ENCODE assay signal across 15 mouse cellular contexts in genomic region chr10:40135807-40136778, GRCm38 (mm10). TPM values are rescaled to one million over a fixed set of nuclear protein-coding genes. Genes with fewer than 3 reads are reported as not detected.
A peak's percentile ranks its signal among the peaks of the same experiment; 100 is the strongest.
DNase-seq lines count a peak whose midpoint lies in the region; TF ChIP-seq lines count a peak whose summit lies in the region.
"Had no signal": no experiment of that assay in that cellular context is flagged by ENCODE, and none has a peak within 500 bp of the region (broad histone marks: within the 10 kb centered on the region; RNA-seq: fewer than 3 reads in every experiment).

No protein-coding gene starts in this region.

- DNase-seq in adrenal gland, adult (ENCODE audit: inconsistent age in 2 of 2, low spot score in 1 of 2): peak; percentile 68 to 82
- no peak for DNase-seq in adrenal gland, postnatal 4 days (ENCODE audit: low spot score in 2 of 2)
- DNase-seq in layer of hippocampus, adult 2 months (ENCODE audit: low spot score in 2 of 2): no peak
- no peak for DNase-seq in layer of hippocampus, adult 9-10 months (ENCODE audit: low spot score)
- DNase-seq in A20 (ENCODE audit: low read depth, low spot score): peak; percentile 38
- DNase-seq in gonadal fat pad, adult 2 months (ENCODE audit: low read depth): peak; percentile 52
- no peak for DNase-seq in cerebellum, adult 9-10 months
- DNase-seq in kidney, adult 8-10 months: no peak
- DNase-seq: cerebellum, postnatal 10 days; lung, postnatal 4 days had no signal

- H3K4me3 ChIP-seq in layer of hippocampus, adult 2 months: no peak overlapping the region
- H3K4me3 ChIP-seq: embryonic facial prominence, embryonic 13.5 days; heart, embryonic 13.5 days; hindbrain, embryonic 13.5 days; limb, embryonic 12.5 days; myocyte had no signal

- H3K27ac ChIP-seq in layer of hippocampus, adult 2 months: no peak overlapping the region
- H3K27ac ChIP-seq: embryonic facial prominence, embryonic 13.5 days; heart, embryonic 13.5 days; hindbrain, embryonic 13.5 days; limb, embryonic 12.5 days had no signal

- TF ChIP-seq CTCF in layer of hippocampus, adult 2 months (conservative IDR thresholded peaks at IDR 0.05): peak; percentile 61

RNA-seq across cellular contexts. Expression of gene Slc16a10, which starts 6.0 kb away (rescaled TPM):
- total RNA-seq in adrenal gland, postnatal 4 days (2021): 10 to 100 TPM; 17.4 to 19.3 TPM
- total RNA-seq in layer of hippocampus, adult 2 months (2021): 1 to 10 TPM; 4.8 to 4.9 TPM
- polyA plus RNA-seq in gonadal fat pad, adult 2 months (2012; rRNA removed): 76.3 and 122 TPM in 2 replicates

Comparison
In these comparisons a context has a peak if more than half of its experiments do, and no peak if none do; other contexts are left out.
1. DNase-seq: peak in adrenal gland, adult (2 of 2), A20 (single experiment) and gonadal fat pad, adult 2 months (single experiment); none in adrenal gland, postnatal 4 days (0 of 2), layer of hippocampus, adult 2 months (0 of 2), layer of hippocampus, adult 9-10 months (single experiment), cerebellum, adult 9-10 months (single experiment) and kidney, adult 8-10 months (0 of 2).